Mouse (Mus musculus) fibroblast of lung, adult 2 months (primary cell): ENCODE data around the gene Oxsm.

ENCODE experiments used
- DNase-seq: peaks from one replicate; pipeline ENCODE4 v3.0.0-alpha.2; 2011; ENCODE audit warnings: low read depth

Gene Oxsm

DNA sequence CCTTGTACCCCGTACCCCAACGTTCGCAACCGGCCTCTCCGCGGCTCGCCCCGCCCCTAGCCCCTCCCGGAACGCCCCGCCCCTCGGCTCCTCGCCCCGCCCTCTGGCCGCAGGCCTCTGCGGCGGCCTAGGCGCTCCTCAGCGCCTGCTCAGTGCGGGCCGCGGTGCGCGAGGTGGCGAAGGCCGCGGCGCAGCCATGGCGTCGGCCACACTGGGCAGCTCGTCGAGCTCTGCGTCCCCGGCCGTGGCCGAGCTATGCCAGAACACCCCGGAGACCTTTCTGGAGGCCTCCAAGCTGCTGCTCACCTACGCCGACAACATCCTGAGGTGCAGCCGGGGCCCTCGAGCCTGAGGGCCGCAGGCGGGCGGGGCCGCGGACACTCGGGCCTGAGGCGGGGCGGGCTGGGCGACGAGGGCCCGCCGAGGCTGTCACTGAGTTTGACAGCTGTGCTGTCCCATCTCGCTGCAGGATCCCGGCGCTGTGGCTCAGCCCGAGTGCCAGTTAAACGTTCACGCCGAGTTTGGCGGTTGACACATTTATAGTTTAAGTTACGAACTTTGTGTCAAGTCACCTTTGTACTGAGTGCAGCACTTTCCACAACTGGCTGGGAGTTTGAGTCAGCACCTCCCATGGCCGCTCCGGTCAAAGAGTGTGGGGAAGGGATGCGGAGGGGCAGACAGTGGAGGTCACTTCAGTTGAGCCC is at the start of gene Oxsm, which contains the start of gene Ngly1:
TSS of gene Oxsm (minus strand) at position 638 of the 704 bp plus-strand sequence.
TSS of gene Ngly1 (plus strand) at position 110 of the 704 bp plus-strand sequence.
- DNase-seq, result peak; percentile 28

DNA sequence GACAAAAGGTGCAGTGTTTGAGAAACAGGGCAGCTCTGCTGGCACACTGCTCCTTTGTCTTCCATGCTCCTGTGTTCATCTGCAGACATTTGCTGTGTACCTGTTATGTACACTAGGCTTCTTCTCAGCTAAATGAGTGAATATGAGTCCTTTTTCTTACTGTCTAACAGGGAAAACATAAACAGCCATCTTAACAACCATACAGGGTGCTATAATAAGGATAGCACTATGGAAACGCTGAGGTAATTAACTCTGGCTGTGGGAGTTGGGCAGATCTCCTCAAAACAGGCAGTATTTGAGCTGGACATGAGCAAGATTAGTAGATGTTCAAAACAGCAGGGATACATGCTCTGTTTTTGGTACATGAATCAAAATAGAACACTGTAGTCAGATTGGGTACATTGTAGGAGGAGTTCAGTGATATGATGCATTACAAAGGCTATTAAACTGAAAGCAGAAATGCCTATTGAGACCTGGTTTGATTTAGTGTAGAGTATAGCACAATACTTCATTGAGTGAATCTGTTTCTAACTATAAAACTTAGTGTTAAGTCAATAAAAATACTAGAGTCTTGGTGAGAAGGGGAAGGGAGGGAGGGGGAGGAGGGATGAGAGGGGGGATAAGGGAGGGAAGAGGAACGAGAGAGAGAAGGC is 47.3 kb upstream of the Oxsm start:
- no peak for DNase-seq

DNA sequence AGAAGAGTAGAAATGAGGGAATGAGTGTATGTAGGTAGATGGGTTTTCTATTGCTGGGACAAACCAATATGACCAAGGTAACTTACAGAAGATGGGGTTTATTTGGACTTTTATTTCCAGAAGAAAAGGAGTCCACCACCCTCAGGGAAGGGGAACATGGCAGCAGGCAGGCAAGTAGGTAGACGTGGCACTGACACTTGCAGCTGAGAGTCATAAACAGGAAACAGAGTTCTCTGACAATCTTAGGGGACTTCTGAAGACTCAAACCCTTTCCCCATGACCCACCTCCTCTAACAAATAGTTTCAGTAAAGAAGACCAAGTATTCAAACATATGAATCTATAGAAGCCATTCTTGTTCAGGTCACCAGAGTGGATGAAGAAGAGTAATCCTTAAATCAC is 44.3 kb upstream of the Oxsm start:
- no peak for DNase-seq

DNA sequence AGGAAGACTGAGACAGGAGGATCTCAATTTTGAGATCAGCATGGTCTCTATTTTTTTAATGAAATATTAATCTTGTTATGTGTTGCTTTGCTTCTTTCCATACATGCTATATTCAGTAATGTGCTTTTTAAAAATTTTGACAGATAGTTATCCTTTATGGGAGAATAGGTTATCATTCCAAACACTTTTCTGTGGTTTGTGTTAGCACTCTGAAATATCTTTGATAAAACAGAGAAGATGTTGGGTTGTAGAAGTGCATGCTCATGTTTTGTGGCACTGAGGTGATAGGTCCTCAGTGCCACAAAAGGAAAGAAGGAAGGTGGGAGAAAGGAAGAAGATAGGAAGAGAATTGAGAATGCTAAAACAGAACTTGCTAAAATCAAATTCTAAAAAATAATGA is 43.4 kb upstream of the Oxsm start:
- no peak for DNase-seq

DNA sequence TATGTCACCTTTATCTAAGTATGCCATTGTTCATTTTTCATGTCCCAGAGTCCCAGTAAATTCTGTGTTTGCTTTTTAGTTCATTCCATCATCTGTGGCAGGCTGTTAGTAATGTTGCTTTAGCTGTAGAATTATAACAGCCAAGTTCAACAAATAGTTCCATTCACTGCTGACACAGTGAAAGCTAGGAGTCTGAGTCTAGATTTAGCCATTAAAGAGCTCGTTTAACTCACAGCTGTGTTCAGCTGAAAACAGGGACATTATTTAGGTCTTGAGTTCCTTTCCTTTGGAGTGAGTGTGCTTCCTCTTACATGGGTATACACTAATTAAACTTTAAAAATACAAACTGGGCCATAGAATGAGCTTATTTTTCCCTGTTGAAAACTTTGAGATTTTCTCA is 42.8 kb upstream of the Oxsm start:
- DNase-seq, result peak; percentile 7

DNA sequence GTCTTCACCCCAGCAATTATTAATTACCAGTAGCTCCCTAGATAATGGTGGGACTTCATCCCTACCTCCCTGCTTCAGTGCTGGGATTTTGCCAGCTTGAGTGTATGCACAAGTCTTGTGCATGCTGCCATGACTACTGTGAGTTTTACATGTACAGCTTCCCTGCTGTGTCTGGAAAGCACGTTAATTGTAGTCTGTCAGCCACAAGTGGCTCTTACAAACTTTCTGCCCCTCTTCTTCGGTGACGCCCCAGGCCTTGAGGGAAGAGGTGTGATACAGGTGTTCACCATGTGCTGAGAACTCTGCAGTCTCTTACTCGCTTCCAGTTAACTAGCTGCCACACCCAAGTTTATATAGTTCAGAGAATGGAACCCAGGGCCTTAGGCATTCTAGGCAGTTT is 34.4 kb upstream of the Oxsm start:
- no peak for DNase-seq

DNA sequence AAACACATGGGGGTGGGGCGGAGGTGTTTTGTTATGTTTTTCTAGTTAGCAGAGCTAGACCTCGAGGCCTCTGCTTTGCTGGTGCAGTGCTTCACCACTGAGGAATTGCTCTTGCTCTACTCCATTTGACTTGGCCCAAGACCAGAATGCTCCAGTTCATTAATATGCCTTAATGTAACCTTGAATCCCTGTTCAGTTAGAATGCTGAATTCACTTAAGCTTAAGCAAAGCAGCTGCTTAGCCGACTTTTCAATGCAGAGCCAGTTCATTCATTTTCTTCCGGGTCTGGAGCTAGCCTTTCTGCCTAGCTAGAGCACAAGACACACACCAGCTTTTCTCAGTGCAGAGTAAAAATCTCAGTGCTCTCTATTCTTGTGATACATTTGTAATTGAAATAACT is 29.6 kb upstream of the Oxsm start:
- DNase-seq, result no peak

DNA sequence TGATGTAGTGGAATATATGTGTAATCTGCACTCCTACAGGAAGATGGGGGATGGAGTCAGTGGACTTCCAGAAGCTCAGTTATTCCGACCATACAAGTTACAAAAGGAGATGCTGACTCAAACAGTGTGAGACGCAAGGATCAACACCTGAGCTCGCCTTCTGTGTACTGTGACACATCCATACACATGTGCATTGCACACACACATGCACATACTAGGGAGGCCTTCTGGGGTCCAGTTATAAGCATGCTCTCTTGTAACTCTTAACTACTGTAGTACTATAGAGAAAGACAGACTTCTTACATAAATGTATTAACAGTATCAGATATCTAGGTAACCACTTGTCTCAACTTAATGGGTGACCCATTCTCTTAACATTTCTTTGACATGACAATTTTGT is 24.1 kb upstream of the Oxsm start:
- DNase-seq, result no peak

DNA sequence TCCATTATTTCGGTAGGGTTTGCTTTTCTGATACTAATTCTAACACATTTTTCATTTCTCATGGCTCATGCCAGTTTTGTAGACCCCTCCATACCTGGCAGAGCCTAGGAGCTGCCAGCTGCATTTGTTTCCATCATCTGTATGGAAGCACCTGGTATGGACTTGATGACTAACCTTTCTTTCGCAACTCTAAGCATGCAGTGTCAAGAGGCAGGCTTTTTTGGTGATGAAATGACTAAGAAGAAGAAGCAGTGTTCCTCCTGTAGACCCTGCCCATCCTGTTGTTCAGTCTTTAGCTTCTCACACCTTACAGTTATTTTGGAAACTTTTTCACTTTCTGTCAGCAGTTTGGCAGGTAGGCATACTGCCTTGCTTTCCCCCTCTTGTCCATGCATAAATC is 20.2 kb upstream of the Oxsm start:
- DNase-seq, result no peak

DNA sequence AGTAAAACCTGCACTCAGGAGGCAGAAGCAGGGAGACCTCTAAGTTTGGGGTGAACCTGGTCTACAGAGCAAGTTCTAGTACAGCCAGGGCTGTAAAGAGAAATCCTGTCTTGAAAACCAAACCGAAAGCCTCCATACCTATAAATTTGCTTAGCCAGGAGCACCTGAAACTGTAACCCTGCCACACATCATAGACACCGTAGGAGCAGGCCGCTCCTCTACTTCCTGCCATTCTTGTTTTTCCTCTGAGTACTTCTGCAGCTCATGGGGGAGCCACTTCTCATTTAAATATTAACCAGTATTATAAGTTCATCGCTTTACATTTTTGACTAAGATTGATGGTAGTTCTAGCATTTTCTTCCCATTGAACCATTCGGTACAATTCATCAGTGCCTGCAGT is 17.4 kb upstream of the Oxsm start:
- no peak for DNase-seq

DNA sequence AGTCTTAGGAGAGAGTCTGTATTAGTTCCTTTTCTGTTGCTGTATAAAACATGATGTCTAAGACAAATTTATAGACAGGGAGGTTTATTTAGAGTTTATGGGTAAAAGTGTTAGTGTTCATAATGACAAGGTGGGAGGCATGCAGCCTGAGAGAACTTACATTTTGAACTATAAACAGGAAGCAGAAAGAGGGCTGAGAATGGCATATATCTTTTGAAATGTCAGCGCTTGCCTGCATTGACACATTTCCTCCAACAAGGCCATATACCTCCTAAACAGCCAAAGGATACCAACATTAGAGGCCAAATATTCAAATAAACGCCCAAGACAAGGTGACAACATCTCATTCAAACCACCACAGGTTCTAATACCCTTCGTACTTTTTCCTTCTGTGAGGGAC is 12.3 kb upstream of the Oxsm start:
- DNase-seq, result no peak

DNA sequence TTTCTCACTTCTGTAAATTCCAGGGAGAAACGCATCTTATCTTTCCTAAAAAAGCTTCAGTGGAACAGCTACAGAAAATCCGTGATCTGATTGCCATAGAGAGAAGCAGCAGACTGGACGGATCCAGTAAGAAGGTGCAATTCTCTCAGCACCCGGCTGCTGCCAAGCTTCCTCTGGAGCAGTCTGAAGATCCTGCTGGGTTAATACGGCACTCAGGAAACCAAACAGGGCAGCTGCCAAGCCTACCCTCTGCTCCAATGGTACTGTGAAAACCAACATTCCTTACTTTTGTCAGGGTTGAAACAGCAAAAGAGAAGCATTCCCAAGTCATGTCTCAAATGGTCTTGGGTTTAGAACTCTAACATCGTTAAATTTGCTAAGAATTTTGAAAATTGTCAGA is 10.9 kb upstream of the Oxsm start:
- no peak for DNase-seq

DNA sequence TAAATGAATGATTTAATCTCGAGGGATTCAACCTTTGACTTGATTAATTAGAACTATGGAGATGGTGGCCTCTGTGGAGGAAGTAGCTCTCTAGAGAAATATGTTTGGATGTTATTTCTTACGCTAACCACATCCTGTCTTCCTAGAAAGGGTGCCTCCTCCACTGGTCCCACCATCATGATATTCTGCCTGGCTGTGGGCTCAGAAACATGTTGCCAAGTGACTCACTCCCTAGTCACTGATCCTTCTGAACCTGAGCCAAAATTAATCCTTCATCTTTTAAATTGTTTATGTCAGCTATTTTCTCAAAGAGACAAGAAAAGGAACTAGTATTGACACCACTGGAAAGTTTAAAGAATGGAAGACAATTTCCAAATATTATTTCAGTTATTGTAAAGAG is 6.6 kb upstream of the Oxsm start:
- no peak for DNase-seq

DNA sequence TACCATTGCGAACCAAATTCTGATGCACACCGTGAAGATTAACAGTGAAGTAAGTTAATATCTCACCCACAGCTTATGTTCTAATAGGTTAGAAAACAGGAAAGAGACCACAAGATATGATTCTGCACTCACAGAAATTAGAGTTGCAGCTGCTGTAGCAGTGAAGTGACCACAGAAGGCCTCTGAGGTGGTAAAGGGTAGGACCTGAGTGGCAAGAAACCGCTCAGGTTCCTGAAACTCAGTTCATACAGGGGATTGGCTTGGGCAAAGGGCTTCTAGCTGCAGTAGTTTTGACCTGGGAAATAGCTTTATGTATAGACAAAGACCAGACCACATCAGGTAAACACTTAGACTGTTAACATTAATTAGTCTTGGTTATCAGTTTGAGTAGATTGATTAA is 6.1 kb upstream of the Oxsm start:
- no peak for DNase-seq

DNA sequence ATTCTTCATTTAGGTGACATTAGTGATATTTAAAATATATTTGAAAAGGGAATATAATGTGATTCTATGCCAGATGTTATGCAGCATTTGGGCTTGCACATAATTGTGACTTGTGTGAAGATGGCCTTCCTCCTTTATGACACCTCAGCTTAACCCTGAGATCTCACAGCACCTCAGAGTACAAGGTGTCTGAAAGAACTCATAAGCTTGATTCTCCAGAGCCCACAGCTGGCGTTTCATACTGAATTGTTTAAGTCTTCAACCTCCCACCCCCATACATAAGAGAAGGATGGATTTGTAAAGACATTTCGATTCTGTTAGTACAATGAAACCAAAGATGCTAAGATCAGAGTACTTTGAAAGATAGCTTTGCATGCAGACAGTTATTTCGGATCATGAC is 491 bp upstream of the Oxsm start:
- DNase-seq, result no peak

DNA sequence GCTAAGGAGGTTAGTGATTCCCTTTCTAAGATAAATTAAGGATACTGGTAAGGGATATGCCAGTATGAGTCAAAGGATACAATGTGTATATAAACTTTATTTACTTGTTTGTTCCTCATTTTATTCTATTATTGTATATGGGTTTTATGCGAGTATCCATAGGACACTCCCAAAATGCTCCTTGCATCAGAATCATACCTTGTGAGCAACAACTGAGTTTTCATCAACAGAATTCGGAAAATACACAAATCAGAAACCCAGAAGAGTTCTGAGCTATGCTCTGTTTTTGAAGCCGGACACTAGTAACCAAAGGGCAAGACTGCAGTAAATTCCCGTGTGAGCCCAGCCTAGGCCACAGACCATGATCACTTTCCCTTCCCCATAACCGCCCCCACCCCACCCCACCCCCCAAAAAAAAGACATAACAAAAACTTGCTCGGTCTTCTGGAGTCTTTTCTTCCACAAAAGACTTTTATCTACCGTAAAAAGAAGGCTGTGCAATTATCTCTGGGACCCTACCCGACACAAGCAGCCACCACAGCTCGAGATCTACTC is 928 bp downstream of the Oxsm start:
- DNase-seq, result no peak

DNA sequence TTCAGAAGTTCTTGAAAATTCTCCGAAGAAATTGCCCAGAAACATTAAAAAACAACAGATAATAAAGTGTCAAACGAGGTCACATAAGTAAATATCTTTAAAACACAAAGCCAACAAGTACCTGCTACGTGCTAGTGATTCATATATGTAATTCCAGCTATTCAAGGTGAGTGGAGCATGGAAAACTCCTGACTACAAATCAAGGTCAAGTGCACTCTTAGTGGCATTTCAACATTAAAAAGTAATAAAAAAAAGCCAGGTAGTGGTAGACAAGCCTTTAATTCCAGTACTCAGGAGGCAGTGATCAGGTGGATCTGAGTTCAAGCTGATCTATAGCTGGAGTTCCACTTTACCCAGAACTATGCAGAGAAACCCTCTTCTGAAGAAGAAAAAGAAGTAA is 1.5 kb downstream of the Oxsm start:
- DNase-seq, result no peak

DNA sequence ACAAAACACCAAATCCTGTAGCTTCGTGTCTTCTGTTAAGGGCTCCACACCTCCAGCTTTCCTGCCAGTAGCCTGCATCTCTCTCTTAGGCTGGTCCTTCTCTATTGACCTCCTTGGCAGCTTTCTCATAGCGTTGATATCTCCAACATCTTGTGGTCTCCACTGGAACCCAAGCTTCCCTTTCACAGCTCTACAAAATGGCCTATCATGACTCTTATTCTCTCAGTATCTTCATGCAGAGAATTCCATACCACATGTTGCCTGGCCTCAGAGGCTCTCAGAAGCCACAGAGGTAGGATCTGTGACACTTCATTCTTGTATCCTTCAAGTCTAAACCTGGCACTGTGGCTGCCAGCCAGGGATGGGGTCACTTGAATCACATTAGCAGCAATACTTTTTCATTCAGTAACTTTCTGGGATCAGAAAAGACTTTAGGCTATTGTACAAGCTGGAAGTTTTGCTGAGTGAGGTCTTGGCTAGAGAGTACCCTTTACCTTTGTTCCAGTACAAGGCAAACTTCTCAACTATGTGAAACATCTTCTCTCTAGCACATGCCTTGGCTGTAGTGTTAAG is 3.2 kb downstream of the Oxsm start:
- DNase-seq, result no peak

DNA sequence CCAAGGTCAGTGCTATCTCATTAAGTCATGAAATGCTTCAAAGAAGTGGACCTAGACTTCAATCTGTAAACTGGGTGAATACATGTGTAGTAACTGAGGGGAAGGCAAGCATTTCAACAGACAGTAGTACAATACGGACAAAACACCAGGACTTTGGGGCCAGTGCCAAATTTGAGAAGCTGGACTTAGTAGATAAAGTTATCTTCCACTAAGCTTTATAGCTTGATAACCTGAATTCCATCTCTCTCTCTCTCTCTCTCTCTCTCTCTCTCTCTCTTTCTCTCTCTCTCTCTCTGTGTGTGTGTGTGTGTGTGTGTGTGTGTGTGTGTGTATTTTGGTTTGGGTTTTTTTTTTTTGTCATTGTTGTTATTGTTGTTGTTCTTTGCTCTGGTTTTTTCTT is 4.5 kb downstream of the Oxsm start:
- no peak for DNase-seq

DNA sequence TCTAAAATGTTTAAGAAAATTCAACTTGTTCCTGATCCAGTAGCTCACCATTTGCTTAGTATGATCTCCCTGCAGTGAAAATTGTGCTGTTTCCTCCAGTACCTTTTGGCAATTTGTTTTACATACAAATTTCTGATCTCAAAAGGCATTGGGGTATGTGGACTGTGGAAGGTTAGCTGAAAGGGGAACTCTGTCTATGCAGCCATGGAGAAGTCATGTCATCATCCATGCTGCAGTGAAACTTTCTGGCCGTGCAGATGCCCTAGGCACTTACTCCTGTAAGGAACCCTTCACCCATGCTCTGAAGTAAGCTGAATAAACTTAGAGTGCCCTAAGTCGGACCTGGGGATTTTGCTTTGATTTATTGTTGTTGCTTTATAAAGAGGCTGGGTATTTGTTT is 5.2 kb downstream of the Oxsm start:
- no peak for DNase-seq

DNA sequence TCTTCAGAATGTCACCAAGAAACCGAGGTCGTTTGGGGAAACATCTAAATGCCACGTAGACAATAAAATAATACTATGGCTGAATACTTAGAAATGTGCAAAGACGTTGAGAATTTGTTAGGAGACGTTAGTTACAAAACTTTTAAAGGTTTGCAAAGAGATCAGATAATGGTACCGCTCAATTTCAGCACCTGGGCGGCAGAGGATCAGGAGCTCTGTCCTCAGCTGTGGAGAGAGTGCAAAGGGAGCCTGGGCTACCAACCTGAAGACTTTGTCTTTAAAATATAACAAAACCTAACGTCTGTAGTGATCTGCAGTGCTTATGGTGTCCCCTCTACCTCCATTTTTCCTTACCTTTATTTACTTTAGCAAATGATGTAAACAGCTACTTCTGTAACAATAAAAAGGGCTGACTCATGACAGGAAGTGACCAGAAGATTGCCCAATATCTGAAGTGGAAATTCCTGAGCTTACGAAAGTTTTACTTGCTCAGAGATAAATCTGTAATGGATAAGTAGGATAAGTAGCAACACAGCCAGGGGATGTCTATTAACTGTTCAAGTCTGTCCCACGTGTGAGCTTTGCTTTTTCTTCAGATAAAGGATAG is 5.9 kb downstream of the Oxsm start:
- DNase-seq, result peak; percentile 22

DNA sequence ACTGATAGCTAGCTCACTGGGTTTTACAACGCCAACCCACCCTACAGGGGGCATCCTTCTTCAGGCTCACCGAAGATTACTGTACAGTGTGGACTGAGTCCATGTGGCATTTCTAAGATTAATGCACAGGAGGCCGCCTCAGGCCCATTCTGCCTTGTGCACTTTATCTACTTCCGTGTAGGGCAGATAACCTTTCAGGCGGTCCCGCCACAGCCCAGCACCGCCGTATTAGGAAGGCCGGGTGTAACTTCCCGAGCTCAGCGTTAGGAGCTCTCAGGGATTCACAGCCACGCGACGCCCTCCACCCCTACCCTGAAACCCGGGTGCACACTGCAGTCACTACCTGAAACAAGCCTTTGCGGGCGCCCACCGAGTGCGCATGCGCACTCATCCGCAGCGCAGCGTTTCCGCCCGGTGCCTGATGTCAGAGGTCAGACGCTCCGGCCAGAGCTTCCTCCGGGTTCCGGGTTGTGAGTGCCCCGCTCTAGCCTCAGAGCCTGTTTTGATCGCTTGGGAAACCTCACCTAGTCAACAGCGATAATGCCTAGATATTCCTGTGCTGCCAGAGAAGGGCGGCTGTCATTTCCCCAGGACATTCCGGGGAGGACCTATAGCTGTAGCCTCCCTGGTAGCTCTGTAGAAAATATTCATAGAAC is 6.5 kb downstream of the Oxsm start:
- DNase-seq, result peak; percentile 58
